Mouse (Mus musculus) cortical plate, adult 2 months (tissue): ENCODE data around the gene Asap2.

Source experiments
- CTCF ChIP-seq: fragments of 200-500 bp; IDR thresholded peaks from 2 replicates; pipeline ENCODE4 v1.5.1; 2011; ENCODE audit warnings: mild to moderate bottlenecking, control low read depth, low read length; ENCODE audit not compliant: insufficient read depth; ENCODE audit errors: extremely low read depth
- POLR2A ChIP-seq: fragments of 200-500 bp; IDR thresholded peaks from 2 replicates; pipeline ENCODE4 v1.6.1; 2011; ENCODE audit warnings: mild to moderate bottlenecking, low read length, control low read depth; ENCODE audit not compliant: insufficient read depth; ENCODE audit errors: extremely low read depth

- no peak for TF ChIP-seq CTCF
- no peak for TF ChIP-seq POLR2A
These were observed 177.9 kb downstream of the Asap2 start for GRCm38 (mm10) chr12:21168149-21168548.
